Mouse (Mus musculus) C2C12 (cell line): ENCODE data around the gene Fli1. TPM values are rescaled to one million over a fixed set of nuclear protein-coding genes. Genes with fewer than 3 reads are reported as not detected.

ENCODE experiments used
- H3K27me3 ChIP-seq: one replicate; pipeline ENCODE4 v1.6.1; 2011; ENCODE audit not compliant: control insufficient read depth, insufficient read depth, insufficient read length
- H3K36me3 ChIP-seq: one replicate; pipeline ENCODE4 v1.6.1; 2011; ENCODE audit not compliant: control insufficient read depth, insufficient read depth
- H3K4me3 ChIP-seq: one replicate; pipeline ENCODE4 v1.5.1; 2011; ENCODE audit warnings: mild to moderate bottlenecking, control low read depth; ENCODE audit not compliant: poor library complexity, insufficient read depth, severe bottlenecking
- H3K79me2 ChIP-seq: one replicate; pipeline ENCODE4 v1.6.1; 2011; ENCODE audit not compliant: control insufficient read depth, insufficient read depth
- H3K79me3 ChIP-seq: one replicate; pipeline ENCODE4 v1.6.1; 2011; ENCODE audit warnings: low read depth, control low read depth
- H3ac ChIP-seq: one replicate; pipeline ENCODE3; 2011; ENCODE audit warnings: low read depth; ENCODE audit not compliant: control insufficient read depth, insufficient read length
- CEBPB ChIP-seq: IDR thresholded peaks from one replicate; pipeline ENCODE4 v1.6.1; 2011; ENCODE audit warnings: low read depth, mild to moderate bottlenecking, control low read depth, moderate library complexity
- CTCF ChIP-seq: IDR thresholded peaks from one replicate; pipeline ENCODE4 v1.5.1; 2011; ENCODE audit not compliant: control insufficient read depth, insufficient read depth, insufficient read length
- FOSL1 ChIP-seq: IDR thresholded peaks from one replicate; pipeline ENCODE4 v1.8.0; 2011; ENCODE audit warnings: mild to moderate bottlenecking, low read length; ENCODE audit not compliant: poor library complexity, insufficient read depth, severe bottlenecking
- MAX ChIP-seq: IDR thresholded peaks from one replicate; pipeline ENCODE4 v1.6.1; 2011; ENCODE audit warnings: mild to moderate bottlenecking, control low read depth
- MYOD1 ChIP-seq: IDR thresholded peaks from one replicate; pipeline ENCODE4 v1.6.1; 2011; ENCODE audit warnings: low read depth; ENCODE audit not compliant: control insufficient read depth, insufficient read length
- MYOG ChIP-seq: IDR thresholded peaks from one replicate; pipeline ENCODE4 v1.6.1; 2011; ENCODE audit not compliant: control insufficient read depth, insufficient read length; ENCODE audit errors: extremely low read depth
- USF1 ChIP-seq: IDR thresholded peaks from one replicate; pipeline ENCODE4 v1.6.1; 2011; ENCODE audit warnings: low read depth, mild to moderate bottlenecking, control low read depth, moderate library complexity
- polyA plus RNA-seq: library from polyadenylated mRNA; unstranded; fragments of >200 nt; fragmentation: generic; extraction: Trizol; gene quantifications from one replicate; pipeline ENCODE4 v1.2.1, GENCODE M21; 2012; ENCODE audit warnings: missing spikeins

Fli1 gene
- polyA plus RNA-seq, 1 experiment: not detected

DNA sequence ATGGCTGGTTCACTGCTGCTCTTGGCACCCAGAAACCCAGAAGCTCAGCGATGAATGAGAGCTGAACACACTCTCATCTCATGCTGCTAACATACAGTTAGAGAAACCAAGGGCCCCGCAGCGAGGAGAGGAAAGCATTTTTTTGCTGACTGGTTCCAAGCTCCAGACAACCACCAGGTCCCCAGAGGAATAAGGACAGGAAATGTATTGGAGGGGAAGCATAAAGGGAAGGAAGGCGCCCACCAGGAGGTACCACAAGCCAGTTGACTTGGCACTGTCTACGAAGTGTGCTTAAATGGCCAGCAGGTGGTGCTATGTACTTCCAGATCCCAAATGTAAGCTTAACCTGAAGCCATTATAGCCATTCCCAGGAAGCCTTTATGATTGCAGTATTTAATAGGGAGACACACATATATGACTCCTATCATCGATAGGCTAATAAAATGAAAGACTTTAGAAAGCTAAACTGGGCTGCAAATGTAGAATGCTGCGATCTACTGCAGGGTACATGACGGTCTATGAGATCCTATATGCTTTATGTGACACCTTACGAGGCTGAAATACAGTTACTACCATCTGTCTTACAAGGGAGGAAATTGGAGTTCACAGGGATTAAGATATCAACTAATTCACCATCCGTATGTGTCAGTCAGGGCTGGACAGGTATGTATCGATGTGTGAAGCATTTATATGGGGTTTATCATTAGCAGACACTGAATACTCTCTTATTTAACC is 137.3 kb downstream of the Fli1 start:
- Histone ChIP-seq H3K79me2 (no peaks in the 10 kb centered on the region), H3K36me3 (no peaks in the 10 kb centered on the region), H3K27me3 (peaks cover 40% of the 10 kb centered on the region), H3K79me3 (no peaks in the 10 kb centered on the region), H3K4me3 (no peak overlapping the region), H3ac (no peak overlapping the region)
- TF ChIP-seq FOSL1: no peak
- TF ChIP-seq CTCF: peak; percentile 57

GRCm38 (mm10) chr9:32400662-32401161 is 141.9 kb downstream of the Fli1 start:
- H3ac ChIP-seq: no peak overlapping the region

GRCm38 (mm10) chr9:32400212-32400611 is 142.4 kb downstream of the Fli1 start:
- H3K79me3 ChIP-seq: no peaks in the 10 kb centered on the region
- no peaks in the 10 kb centered on the region for H3K36me3 ChIP-seq
- no peaks in the 10 kb centered on the region for H3K79me2 ChIP-seq
- TF ChIP-seq FOSL1 (no peak), CTCF (no peak), USF1 (no peak), MYOD1 (no peak)
- no peak overlapping the region for H3K4me3 ChIP-seq
- H3ac ChIP-seq: no peak overlapping the region
- peaks cover 7% of the 10 kb centered on the region for H3K27me3 ChIP-seq

More at GRCm38 (mm10) chr9:32400662-32401161, 141.9 kb downstream of the Fli1 start:
- Histone ChIP-seq H3K79me2 (no peaks in the 10 kb centered on the region), H3K79me3 (no peaks in the 10 kb centered on the region), H3K36me3 (no peaks in the 10 kb centered on the region), H3K4me3 (no peak overlapping the region), H3K27me3 (peaks cover 7% of the 10 kb centered on the region)
- TF ChIP-seq CTCF (no peak), MAX (no peak), FOSL1 (no peak), MYOG (no peak), USF1 (no peak), CEBPB (no peak), MYOD1 (no peak)

DNA sequence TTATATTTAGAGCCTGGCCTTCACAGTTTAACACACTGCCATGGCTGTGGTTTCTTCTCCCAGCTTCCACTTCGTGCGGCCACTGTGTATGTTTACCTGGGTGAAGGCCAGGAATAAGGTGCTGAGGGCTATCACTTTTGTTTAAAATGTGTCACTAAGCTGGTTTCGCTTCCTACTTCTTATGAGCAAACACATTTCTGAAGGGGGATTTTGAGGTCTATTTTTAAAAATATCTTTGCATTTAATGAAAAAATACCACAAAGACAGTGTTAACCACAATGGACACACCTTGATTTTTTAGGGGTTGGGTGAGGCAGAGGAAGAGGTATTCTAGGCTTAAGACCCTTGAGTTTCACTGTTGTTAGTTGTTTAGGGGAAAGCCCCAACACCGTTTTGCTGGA is 147.9 kb downstream of the Fli1 start:
- no peak for TF ChIP-seq CEBPB
- no peak for TF ChIP-seq MAX
- no peak for TF ChIP-seq MYOD1
- TF ChIP-seq CTCF: no peak
- no peak for TF ChIP-seq USF1
- TF ChIP-seq FOSL1: no peak
- no peak for TF ChIP-seq MYOG

GRCm38 (mm10) chr9:32392716-32393115 is 149.9 kb downstream of the Fli1 start:
- Histone ChIP-seq H3K79me2 (no peaks in the 10 kb centered on the region), H3ac (no peak overlapping the region), H3K79me3 (no peaks in the 10 kb centered on the region), H3K27me3 (peaks cover 35% of the 10 kb centered on the region), H3K4me3 (no peak overlapping the region), H3K36me3 (no peaks in the 10 kb centered on the region)
- TF ChIP-seq CTCF (no peak), USF1 (no peak), MYOD1 (no peak), MAX (no peak), MYOG (no peak), FOSL1 (no peak), CEBPB (no peak)

More for the DNA sequence above, 147.9 kb downstream of the Fli1 start:
- H3K36me3 ChIP-seq: no peaks in the 10 kb centered on the region
- peaks cover 35% of the 10 kb centered on the region for H3K27me3 ChIP-seq
- no peaks in the 10 kb centered on the region for H3K79me2 ChIP-seq
- H3ac ChIP-seq: no peak overlapping the region
- H3K79me3 ChIP-seq: no peaks in the 10 kb centered on the region
- no peak overlapping the region for H3K4me3 ChIP-seq

GRCm38 (mm10) chr9:32391701-32392100 is 151.0 kb downstream of the Fli1 start:
- H3K36me3 ChIP-seq: no peaks in the 10 kb centered on the region
- no peaks in the 10 kb centered on the region for H3K79me3 ChIP-seq
- TF ChIP-seq CTCF (no peak), MAX (no peak), USF1 (no peak), MYOG (no peak), FOSL1 (no peak), CEBPB (no peak), MYOD1 (no peak)
- H3ac ChIP-seq: no peak overlapping the region
- peaks cover 35% of the 10 kb centered on the region for H3K27me3 ChIP-seq
- H3K4me3 ChIP-seq: no peak overlapping the region
- no peaks in the 10 kb centered on the region for H3K79me2 ChIP-seq
